Mouse (Mus musculus) layer of hippocampus, adult 6 months (tissue): Measurements from ENCODE around the gene Susd4. TPM values are rescaled to one million over a fixed set of nuclear protein-coding genes. Genes with fewer than 3 reads are reported as not detected.

Source experiments
- long read RNA-seq, 2 experiments: library from polyadenylated mRNA; unstranded; transcript quantifications; one replicate each; pipeline ENCODE4 v2.0.0; 2019 to 2020
- polyA plus RNA-seq: library from polyadenylated mRNA; unstranded; fragments of <200 nt; fragmentation: Nextera tagmentation; gene quantifications from 2 replicates; pipeline ENCODE4 v1.2.3, GENCODE M21; 2021

Gene Susd4
- polyA plus RNA-seq = 89.4 and 95.9 TPM in 2 replicates
- long read RNA-seq, experiment 1, transcript Susd4-201 (8 exons, 2,983 nt) = minor isoform, 9 of 178 reads
- long read RNA-seq, experiment 1, transcript Susd4-202 (9 exons, 1,898 nt) = major isoform, 94 of 178 reads
- long read RNA-seq, experiment 1, partial matches to known transcripts = 23 of 178 reads
- long read RNA-seq, experiment 1, other reads (novel, unspliced or antisense) = 52 of 178 reads
- long read RNA-seq, experiment 2, transcript Susd4-201 (8 exons, 2,983 nt) = minor isoform, 20 of 551 reads
- long read RNA-seq, experiment 2, transcript Susd4-202 (9 exons, 1,898 nt) = major isoform, 380 of 551 reads
- long read RNA-seq, experiment 2, partial matches to known transcripts = 39 of 551 reads
- long read RNA-seq, experiment 2, other reads (novel, unspliced or antisense) = 112 of 551 reads

DNA sequence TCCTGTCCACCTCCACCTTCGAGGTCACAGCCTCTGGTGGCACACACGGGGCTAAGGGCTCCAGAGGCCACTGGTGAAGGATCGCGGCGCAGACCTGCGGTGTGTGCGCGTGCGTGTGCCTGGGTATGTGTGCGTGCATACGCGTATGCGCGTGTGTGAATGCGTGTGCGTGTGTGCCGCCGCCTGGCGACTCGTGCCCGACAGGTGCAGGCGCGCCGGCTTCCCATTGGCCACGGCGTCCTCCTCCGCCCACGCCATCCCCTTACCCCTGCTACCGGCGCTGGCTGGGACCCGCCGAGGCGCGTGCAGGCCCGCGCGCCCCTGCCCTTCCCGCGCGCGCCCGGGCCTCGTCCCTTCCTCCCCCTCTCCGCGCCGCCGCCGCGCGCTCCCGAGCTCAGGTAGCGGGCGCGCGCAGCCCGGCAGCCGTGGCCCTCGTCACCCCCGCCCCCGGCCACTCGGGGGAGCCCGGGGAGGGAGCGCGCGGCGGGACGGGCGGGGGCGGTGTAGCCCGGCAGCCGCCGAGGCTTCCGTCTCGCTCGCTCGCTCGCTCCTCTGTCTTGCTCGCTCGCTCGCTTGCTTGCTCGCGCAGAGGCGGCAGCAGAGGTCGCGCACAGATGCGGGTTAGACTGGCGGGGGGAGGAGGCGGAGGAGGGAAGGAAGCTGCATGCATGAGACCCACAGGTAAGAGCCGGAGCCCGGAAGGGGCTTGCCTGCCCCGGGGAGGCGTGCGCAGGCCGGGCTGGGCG is at the start of gene Susd4:
TSS of gene Susd4 (plus strand) at position 145 of the 746 bp plus-strand sequence.

DNA sequence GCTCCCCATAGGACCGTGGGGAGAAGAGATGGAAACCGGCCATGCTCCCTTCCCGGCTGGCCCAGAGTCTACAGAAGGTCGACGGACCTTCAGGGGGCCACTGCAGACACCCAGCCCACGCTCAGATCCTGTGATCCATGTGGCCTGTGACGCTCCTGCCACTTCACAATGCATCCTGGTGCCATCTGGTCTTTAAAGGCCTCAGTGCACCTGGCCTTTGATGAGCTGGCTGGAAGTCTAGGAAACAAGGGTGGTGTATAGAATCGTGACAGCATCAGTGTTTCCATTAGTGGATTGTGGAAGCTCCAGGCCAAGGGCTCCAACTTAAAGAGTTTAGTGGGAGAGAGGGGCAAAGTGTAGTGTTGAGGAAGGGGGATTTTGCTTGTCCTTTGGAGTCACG is 14.6 kb upstream of the Susd4 start, which contains the start of gene Ccdc185:
TSS of gene Ccdc185 (minus strand) at position 101 of the 400 bp plus-strand sequence.

Other genes starting within 250 kb of the Susd4 start
- 31.2 and 33.8 TPM in 2 replicates for gene Capn2, start 246.3 kb upstream of the Susd4 start, polyA plus RNA-seq
- gene Capn8, start 198.9 kb upstream of the Susd4 start, polyA plus RNA-seq = not detected in 2 replicates
- not detected in 2 replicates for gene Ccdc185, start 14.7 kb upstream of the Susd4 start, polyA plus RNA-seq
- 0.20 and 0.24 TPM in 2 replicates for gene Tlr5, start 190.9 kb downstream of the Susd4 start, polyA plus RNA-seq